Mouse (Mus musculus) embryonic fibroblast, embryonic 13.5 days (primary cell): ENCODE results near the gene Mast1.

Experiments used
- CTCF ChIP-seq: IDR thresholded peaks from 2 replicates; pipeline ENCODE4 v1.5.1; 2011; ENCODE audit warnings: mild to moderate bottlenecking, control low read depth, low read length, moderate library complexity, borderline replicate concordance; ENCODE audit not compliant: insufficient read depth
- POLR2A ChIP-seq: IDR thresholded peaks from 2 replicates; pipeline ENCODE4 v1.6.1; 2011; ENCODE audit warnings: low read depth, mild to moderate bottlenecking, control low read depth, low read length, moderate library complexity

DNA sequence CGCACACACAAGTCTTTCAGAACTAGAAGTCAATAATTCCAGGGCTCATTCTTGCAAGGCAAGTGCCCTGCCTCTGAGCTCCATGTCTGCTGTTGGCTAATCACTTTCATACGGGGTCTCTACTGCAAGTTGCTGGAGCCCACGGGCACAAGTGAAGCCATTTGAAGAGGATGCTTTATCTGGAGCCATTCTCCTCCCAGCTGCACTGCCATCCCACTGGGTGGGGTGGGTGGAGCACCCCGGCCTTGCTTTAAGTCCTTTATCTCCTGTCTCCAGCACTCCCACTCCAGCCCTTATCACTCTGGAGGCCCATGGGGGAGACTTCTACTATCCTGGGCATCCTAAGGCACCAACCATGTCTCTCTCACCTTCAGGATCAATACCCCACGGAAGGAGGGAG, 33.8 kb upstream of the Mast1 start:
- TF ChIP-seq CTCF (no peak), POLR2A (no peak)
